Comparison of ENCODE assay signal across 22 mouse cellular contexts in the genomic region with DNA sequence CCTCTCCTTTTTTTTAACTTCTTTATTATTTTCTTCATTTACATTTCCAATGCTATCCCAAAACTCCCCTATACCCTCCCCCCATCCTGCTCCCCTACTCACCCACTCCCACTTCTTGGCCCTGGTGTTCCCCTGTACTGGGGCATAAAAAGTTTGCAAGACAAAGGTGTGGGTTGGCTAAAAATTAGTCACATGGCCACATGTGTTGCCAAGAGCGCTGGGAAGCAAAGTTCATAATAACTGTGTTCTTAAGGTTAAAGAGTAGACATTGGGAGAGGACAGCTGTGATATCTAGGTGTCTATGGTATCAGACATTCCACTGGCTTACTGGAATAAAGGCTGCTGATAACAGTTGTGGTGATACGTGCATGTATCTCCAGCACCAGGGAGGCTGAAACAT.
"Had no signal": no experiment of that assay in that cellular context is flagged by ENCODE, and none has a peak within 500 bp of the region (broad histone marks: within the 10 kb centered on the region; RNA-seq: fewer than 3 reads in every experiment).

No protein-coding gene starts in this region.

- H3K27me3 ChIP-seq: heart, embryonic 13.5 days; heart, embryonic 15.5 days; hindbrain, embryonic 12.5 days; intestine, embryonic 15.5 days; limb, embryonic 12.5 days; liver, embryonic 12.5 days had no signal

- DNase-seq: gastrocnemius, adult 2 months; gastrocnemius, postnatal 10 days; gastrocnemius, postnatal 25 days; liver had no signal

- H3K4me2 ChIP-seq: heart, embryonic 11.5 days; heart, embryonic 13.5 days; heart, embryonic 15.5 days; hindbrain, embryonic 12.5 days; hindbrain, embryonic 14.5 days; intestine, embryonic 15.5 days; limb, embryonic 12.5 days; liver, embryonic 12.5 days had no signal

- H3K4me3 ChIP-seq: gastrocnemius, adult 2 months; heart, adult 2 months; heart, embryonic 13.5 days; heart, embryonic 15.5 days; hindbrain, embryonic 10.5 days; hindbrain, embryonic 12.5 days; intestine, embryonic 15.5 days; layer of hippocampus, adult 2 months; left cerebral cortex, adult 2 months; limb, embryonic 10.5 days; limb, embryonic 12.5 days; liver, embryonic 12.5 days had no signal

- H3K36me3 ChIP-seq: heart, embryonic 13.5 days; heart, embryonic 15.5 days; hindbrain, embryonic 10.5 days; hindbrain, embryonic 12.5 days; intestine, embryonic 15.5 days; limb, embryonic 10.5 days; limb, embryonic 12.5 days; liver, embryonic 12.5 days had no signal

- H3K9me3 ChIP-seq: heart, embryonic 13.5 days; heart, embryonic 15.5 days; hindbrain, embryonic 10.5 days; hindbrain, embryonic 12.5 days; intestine, embryonic 15.5 days; limb, embryonic 10.5 days; limb, embryonic 12.5 days; liver, embryonic 12.5 days had no signal

- H3K27ac ChIP-seq: gastrocnemius, adult 2 months; heart, adult 2 months; heart, embryonic 13.5 days; heart, embryonic 15.5 days; hindbrain, embryonic 10.5 days; hindbrain, embryonic 12.5 days; hindbrain, embryonic 14.5 days; intestine, embryonic 15.5 days; layer of hippocampus, adult 2 months; left cerebral cortex, adult 2 months; limb, embryonic 10.5 days; limb, embryonic 12.5 days; liver, embryonic 12.5 days; liver, embryonic 14.5 days had no signal

- H3K9ac ChIP-seq: heart, embryonic 13.5 days; heart, embryonic 15.5 days; hindbrain, embryonic 12.5 days; hindbrain, embryonic 14.5 days; intestine, embryonic 15.5 days; limb, embryonic 12.5 days; liver, embryonic 12.5 days; liver, embryonic 14.5 days had no signal

- H3K4me1 ChIP-seq: hindbrain, embryonic 10.5 days; hindbrain, embryonic 12.5 days; intestine, embryonic 15.5 days; limb, embryonic 10.5 days; limb, embryonic 12.5 days; liver, embryonic 12.5 days had no signal

- ATAC-seq: forebrain, embryonic 16.5 days; hindbrain, embryonic 16.5 days; inflammation-experienced regulatory T-cells, adult 6 months; intestine, embryonic 15.5 days; intestine, postnatal 0 days; liver, embryonic 12.5 days had no signal
